Mouse (Mus musculus) induced T-regulatory cell, adult 2 months (primary cell): ENCODE data around the gene Elp1.

Experiments used
- DNase-seq: peaks from one replicate; pipeline ENCODE4 v3.0.0-alpha.2; 2012; ENCODE audit warnings: low read depth

Elp1 gene

DNA sequence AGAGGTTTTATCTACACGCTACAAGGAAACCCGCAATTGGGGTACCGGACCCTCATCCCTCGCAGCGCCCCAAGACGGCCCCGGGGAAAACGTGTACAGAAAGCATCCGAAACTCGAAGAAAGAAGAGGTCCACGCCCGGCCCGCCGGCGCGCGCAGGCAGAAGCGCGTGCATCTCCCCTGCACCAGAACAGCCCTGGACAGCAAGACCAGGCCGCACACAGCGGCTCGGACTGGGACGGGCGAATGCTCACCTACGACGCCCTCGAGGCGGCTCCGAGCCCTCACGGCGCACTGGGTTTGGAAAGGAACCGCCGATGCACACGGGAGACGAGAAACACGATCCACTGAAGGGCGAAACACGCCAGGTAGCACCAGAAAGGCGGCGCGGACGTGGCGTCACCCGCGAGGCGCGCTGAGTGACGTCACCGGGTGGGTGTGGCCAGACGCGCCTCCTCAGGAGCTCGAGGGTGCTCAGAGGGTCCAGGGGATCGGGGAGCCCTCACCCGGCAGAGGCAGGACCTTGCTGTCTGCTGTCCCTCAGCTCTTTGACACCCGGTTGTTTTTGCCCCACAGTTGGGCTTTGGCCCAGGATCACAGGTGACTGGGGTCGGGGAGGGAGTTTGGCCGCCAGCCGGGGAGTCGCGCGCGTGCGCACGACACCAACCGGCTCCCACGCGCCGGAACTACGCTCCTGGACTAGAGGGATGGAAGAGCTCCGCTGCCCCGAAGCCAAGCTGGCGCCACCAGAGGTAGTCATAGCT is at the start of gene Elp1, which contains the start of gene Fam206a:
TSS of gene Elp1 (minus strand) at position 425 of the 762 bp plus-strand sequence.
TSS of gene Fam206a (plus strand) at position 439 of the 762 bp plus-strand sequence.
- peak; percentile 96 for DNase-seq

DNA sequence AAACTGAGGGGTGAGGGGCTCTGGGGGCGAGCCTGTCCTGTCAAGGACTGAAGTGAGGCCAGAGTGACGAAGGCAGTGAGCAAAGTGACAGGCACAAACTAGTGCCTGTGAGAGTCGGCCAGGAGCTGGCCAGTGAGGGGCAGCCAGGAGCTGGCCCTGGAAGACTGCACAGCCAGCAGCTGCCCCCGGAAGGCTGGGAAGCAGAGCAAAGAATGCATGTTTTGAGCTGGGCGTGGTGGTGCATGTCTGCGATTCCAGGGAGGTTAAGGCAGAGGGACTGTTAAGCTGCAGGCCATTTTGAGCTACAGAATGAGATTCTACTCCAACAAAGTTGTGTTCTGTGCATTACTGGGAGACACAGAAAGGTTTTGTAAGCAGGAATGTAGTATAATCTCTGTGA is 48.6 kb upstream of the Elp1 start:
- no peak for DNase-seq

DNA sequence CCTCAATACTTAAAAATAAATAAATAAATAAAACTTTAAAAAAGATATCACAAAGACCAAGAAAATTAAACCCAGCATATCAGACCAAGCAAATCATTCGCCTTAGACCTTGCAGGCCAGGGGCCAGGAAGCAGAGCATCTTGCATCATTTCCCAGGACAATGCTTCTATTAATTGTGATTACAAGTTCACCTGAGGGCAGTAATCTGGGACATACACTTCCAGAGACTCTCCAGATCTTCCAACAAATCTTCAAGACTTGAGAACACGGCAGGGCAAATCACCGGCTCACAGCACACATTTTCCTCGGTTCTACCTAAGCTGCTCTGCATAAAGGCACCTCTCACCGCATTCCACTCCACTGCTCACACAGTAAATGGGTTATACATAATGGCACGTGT is 45.9 kb upstream of the Elp1 start:
- DNase-seq: no peak

DNA sequence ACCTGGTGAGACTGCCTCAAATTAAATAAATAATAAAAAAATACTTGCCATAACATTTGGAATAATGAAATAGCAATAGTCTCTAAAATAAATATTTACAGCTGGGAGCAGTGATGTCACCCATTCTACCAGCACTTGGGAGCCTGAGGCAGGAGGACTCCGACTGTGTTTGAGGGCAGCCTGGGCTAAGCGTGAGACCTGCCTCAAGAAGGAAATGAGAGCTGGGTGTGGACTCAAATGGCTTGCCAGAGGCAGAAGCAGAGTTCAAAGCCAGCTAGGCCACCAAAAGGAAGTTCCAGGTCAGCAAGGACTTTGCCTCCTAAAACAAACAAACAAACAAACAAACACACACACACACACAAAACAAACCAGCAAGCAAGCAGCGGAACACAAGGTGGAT is 45.3 kb upstream of the Elp1 start:
- no peak for DNase-seq

DNA sequence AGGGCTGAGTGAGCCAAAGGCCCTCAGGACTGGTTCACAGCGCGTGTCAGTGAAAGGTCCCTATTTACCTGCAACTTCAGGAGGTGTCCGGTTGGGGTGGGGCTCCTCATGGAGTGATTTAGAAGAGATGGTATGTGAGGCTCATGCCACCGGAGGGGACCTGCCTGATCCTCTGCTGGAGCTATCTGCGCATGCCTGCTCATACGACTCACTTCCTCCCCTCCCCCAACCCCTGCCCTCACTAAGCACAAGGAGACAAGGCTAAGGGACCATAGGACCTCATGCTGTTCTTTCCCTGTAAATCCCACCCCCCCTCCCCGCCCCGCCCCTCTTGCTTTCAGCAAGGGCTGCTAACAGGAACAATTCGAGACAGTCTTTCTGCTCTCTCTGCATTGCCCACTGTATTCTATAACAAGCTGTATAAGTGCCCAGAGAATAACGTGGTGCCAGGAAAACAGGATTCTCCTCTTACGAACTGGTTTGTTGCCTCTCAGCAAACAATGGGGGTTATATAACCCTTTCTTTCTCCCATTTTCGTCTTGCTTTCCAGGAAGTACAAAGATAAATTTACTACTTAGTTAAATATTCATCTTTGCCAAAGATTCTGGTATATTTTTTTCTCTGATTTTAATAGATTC is 43.9 kb upstream of the Elp1 start:
- no peak for DNase-seq

DNA sequence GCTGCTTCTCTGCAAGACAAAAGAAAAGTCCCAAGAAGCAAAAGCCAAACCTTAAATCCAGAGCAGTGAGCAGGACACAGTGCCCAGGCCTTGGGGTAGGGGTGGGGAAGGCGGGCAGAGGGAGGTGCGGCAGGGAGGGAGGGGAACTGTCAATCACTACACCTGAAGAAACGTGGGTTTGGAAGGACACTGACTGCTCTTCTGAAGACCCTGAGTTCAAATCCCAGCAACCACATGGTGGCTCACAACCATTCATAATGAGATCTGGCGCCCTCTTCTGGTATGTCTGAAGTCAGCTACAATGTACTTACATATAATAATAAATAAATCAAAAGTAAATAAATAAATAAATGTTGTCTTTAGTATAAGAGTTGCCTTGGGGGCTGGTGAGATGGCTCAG is 42.8 kb upstream of the Elp1 start:
- DNase-seq: no peak

DNA sequence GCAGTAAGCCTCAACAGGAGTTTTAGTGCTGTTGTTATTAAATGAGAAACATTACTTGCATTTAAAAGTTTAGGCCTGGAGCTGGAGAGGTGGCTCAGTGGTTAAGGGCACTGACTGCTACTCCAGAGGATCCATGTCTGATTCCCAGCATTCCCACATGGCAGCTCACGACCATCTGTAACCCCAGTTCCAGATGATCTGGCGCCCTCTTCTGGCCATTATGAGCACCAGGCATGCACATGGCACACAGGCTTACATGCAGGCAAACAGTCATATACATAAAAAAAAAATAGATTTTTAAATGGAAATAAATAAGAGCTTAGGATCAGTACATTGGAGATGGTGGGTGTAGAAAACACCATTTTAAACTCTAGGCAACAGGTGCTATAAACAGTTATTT is 41.8 kb upstream of the Elp1 start:
- DNase-seq: no peak

DNA sequence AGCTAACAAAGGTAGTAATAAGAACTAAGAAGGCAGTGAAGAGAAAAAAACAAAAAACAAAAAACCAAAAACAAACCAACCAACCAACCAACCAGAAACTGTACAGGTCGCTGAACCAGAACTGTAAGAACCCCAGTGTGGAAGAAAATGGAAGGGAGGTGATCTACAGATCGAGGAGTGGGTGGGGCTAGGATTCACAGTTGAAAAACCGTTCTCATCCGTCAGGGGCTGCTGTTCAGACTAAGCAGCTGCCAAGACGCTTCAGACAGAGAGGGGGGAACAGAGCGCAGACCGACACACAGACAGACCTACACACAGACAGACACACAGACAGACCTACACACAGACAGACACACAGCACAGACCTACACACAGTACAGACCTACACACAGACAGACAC is 40.4 kb upstream of the Elp1 start:
- DNase-seq: no peak

DNA sequence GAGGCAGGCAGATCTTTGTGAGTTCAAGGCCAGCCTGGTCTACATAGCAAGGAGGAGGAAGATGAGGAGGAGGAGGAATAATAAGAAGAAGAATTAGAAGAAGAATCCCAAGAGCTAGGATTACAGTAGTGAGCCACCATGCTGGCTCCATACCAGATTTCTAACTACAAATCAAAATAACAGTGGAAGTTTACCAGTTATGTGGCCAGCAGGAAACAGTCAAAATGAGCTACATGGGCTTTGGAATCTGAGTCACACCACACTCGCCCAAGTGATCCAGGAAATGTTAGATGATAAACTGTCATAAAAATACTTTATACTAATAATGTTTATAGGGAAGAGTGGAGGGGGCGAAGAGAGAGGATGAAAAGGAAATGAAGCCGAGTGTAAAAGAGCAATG is 38.2 kb upstream of the Elp1 start:
- DNase-seq: no peak

DNA sequence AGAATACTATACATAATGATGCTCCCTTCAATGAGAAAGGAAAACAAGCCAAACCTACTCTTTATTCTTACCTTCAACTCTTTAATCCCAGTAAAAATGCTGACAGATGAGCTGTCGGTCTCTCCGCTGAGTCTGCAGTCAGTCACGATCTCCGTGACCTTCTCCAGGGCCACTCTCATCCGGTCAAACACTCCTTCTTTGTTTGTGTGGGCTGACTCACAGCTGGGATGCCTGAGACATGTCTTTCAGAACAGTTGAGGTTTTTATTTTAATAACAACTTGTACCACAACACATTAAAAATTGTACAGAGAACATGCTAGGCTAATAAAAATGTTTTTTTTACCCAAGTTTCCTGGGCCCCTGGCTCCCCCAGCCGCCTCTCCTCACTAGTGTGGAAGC is 35.5 kb upstream of the Elp1 start:
- no peak for DNase-seq

DNA sequence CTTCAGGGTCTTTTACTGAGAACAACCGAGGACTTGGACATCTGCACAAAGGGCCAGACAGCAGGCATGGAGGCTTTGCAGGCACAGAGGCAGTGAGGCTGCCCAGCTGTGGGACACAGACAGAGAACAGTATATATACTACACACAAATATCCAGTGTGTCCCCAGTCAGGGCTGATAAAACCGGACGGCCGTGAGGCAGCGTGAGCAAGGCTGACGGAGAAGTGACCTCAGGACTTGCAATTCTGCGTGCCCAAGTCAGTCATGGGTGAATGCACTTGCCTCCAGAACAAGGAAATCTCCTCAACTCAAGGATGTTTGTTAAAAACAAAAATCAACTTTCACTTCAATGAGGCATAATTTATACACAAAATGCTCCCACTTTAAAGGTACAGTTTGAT is 29.9 kb upstream of the Elp1 start:
- DNase-seq: no peak

DNA sequence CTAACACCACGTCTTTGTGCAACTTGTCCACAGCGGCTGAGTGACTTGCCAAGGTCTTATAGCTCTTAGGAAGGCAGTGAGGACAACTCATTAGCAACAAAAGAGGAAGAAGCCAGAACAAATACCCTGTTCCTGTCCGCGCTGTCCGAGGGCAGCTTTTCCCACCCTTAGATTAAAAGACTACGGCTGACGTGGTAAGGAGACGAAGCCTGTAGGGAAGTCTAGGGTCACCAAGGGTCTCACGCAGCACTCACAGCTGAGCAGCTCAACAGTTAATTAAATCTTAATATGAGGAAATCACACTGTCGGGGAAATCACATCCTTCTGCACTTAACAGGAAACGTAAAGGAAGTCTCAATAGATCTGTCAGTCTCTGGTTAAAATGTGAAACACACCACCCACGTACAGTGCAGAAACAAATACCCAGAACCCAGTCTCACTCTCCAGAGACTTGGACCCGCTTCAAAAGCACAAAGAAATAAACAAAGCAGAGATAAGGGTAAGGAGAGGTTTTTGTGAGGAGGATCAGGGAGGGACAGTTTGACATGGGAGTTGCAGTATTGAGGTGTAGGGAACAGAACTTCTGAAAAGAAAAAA is 29.0 kb upstream of the Elp1 start:
- DNase-seq: peak; percentile 32

DNA sequence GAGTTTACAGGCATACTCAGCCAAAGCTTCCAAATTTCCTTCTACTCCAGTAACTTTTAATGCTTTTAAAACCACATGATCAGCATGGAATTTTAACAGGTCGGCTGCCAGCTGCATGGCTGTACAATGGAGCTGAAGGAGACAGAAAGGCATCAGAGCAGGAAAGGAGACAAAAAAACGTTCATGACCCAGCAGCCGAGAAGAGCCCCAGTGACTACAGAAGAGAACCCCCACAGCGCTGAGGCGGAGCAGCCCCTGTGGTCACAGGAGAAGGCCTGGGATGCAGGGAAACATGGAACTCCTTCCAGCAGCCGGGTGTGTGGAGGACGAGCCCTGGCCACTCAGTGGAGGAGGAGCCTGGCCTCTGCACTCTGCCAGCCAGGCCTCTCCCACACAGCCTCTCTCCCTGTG is 27.4 kb upstream of the Elp1 start:
- DNase-seq: no peak

DNA sequence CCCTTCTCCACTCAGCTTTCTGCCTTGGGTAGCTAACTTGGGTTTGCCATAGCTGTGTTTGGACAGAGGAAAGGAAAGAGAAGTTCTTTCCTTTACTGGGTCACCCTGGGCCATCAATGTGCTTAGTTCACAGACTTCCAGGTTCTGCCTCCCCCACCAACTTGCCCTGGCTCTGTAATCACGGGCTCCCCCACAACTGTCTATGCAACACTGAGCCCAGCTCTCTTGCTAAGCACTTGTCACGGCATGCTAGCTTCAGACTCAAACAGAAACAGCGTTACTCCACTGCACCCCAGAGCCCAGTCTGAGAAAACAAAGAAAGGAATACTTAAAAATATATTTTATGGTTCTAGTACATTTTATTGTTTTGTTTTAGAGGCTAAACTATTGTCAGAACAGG is 26.8 kb upstream of the Elp1 start:
- DNase-seq: no peak

DNA sequence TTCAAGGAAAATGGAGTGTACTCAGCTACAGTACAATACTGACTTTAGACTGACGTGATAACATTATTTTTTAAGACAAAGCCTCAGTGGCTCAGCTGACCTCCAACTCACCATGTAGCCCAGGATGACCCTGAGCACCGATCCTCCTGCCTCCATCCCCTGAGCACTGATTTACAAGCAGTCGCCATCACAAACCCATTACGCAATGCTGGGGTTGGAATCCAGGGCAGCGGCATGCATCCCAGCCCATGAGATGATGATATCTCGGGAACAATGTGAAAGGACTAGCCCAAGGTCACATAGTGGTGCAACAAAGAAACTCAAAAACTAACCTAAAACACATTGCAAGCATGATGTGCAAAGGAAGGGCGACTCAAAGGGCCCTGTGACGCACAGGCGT is 22.1 kb upstream of the Elp1 start:
- DNase-seq: no peak

DNA sequence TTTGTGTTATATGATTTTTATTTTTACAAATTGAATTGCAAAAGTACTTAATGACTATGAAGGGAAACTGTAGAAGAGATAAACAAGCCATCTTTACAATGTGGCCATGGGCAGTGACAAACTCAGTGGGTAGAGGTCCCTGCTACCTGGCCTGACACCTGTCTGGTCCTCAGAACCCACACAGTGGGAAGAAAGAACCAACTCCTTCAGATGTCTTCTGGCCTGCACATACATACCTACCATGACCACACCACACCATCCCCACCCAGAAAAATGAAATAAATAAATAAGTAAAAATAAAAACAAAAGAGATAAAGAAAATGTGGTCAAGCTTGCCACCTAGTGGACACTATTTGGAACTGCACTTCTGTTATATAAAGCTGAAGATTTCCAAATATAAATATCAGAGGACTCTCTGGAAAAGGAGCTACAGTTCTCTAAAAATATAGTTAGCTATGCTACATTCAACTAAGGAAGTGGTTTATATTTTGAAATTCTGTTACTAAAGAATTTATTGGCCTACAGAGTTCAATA is 18.0 kb upstream of the Elp1 start:
- peak; percentile 61 for DNase-seq

DNA sequence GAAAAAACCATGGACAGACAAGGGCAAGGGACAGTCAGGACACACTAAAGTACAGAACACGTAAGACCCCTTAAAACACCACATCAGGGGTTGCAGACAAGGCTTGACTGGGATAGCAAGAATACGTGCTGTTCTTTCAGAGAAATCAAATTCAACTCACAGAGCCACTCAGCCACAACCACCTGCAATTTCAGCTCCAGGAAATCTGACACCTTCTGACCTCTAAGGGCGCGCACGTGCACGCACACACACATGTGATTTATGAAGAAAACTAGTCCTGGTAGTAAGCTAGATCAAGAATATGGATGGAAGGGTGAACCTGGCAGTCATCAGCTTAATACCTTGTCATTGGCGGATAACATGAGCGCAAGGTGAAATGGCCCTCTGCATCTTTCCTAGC is 13.0 kb upstream of the Elp1 start:
- DNase-seq: no peak

DNA sequence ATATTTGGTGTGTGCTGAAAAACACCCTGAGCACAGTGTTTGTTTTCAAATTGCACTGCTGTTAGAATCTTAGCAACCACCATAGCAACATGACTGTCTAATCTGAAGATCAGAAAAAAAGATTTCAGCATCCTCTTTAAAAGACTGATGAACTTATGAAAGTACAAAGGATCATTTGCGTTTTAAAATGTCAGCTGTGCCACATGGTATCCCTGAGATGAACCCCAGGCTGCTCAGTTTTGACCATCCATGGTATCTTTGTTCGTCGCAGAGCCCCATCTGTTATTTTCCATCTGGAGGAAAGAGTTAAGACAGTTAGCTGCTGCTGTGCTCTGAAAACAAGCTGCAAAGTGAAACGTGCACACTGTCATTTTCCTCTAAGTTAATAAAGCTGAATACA is 10.0 kb upstream of the Elp1 start:
- no peak for DNase-seq

DNA sequence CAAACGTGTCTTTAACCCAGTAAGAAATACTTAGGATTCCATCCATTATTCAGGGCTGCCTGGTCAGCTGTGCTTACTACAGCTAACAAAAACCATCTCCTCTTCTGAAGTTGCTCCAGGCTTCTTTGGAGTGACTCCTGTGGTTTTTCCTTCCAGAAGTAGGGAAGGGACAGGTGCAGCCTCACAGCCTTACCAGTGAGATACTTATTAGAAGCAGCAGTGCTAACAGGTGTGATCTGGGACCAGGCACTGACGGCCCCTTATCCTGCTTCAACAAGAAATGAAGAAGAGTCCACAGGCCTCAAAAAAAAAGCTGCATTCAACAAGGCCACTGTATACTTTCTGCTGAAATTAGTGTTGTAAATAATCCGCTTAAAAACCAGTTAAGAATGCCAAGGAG is 9.5 kb upstream of the Elp1 start:
- DNase-seq: no peak

DNA sequence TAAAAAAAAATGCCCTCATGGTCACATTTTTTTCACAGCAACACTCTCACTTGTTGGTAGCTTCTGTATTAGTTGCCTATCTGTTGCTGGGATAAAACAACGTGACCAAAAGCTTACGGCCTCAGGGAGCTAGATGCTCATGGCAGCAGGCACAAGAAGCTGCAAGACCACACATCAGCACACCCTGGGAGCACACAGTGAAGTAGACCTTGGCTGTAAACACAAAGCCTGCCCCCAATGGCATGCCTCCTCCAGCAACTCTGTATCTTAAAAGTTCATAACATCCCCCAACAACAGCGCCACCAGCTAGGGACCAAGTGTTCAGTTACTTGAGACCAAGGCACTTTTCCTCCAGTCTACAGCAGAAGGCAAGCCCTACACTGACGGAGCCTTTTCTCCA is 6.9 kb upstream of the Elp1 start:
- DNase-seq: no peak

DNA sequence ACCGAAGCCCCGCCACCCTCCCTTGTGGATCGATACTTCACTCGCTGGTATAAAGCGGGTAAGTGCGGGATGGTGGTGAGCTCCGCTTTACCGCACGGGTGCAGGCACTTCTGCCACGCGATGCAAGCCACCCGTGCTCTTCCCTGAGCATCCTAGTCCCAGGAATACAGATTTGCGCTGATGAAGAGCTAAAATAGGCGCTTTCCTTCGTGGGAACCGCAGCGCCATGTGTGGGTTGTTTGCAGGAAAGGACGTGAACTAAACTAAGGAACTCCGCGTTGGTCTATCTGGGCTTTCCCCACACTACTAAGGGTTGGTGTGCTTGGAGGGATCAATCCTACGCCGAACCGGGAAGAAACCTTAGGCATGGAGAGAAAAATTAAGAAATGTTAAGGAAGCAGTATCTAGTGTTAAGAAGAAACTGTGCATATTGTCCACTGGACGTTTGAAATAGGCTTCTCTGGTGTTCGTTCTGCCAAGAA is 579 bp upstream of the Elp1 start:
- no peak for DNase-seq

DNA sequence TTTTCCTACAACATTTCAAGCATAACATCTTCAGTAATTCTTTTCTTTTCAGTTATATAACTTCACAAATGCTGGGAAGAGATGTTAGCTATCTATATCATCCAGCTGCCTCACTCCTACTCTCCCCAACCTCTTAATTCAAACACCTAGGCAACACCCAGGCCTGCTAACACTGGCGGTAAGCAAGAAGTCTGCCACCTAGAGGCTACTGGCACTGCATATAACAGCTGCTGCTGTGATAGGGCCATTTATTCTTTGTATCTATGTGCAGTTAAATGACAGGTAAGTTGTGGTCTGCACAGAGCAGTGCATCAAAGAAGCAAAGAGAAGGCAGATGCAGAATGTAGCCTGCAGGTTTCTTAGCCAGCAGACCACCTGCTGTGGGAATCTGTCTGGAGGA is 10.8 kb downstream of the Elp1 start:
- peak; percentile 4 for DNase-seq

DNA sequence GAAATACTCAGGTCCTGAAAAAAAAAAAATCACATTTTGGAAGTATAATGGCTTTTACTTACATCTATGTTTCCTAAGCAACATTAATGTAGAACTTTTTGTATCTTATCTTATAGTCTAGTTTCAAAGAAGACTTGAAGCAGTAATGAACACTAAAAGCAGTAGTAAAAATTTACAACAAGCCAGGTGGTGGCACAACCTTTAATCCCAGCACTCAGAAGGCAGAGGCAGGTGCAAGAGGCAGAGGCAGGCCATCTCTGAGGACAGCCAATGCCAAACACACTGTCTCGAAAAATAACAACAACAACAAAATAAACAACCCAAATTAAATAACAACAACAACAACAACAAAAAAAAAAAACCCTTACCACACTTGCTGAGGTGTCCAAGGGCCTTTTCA is 31.1 kb downstream of the Elp1 start:
- DNase-seq: no peak
